Mouse (Mus musculus): ENCODE results near the gene Stxbp3. TPM values are rescaled to one million over a fixed set of nuclear protein-coding genes. Genes with fewer than 3 reads are reported as not detected.

The Stxbp3 gene
- polyA plus RNA-seq, 1 experiment = 32.5 TPM

DNA sequence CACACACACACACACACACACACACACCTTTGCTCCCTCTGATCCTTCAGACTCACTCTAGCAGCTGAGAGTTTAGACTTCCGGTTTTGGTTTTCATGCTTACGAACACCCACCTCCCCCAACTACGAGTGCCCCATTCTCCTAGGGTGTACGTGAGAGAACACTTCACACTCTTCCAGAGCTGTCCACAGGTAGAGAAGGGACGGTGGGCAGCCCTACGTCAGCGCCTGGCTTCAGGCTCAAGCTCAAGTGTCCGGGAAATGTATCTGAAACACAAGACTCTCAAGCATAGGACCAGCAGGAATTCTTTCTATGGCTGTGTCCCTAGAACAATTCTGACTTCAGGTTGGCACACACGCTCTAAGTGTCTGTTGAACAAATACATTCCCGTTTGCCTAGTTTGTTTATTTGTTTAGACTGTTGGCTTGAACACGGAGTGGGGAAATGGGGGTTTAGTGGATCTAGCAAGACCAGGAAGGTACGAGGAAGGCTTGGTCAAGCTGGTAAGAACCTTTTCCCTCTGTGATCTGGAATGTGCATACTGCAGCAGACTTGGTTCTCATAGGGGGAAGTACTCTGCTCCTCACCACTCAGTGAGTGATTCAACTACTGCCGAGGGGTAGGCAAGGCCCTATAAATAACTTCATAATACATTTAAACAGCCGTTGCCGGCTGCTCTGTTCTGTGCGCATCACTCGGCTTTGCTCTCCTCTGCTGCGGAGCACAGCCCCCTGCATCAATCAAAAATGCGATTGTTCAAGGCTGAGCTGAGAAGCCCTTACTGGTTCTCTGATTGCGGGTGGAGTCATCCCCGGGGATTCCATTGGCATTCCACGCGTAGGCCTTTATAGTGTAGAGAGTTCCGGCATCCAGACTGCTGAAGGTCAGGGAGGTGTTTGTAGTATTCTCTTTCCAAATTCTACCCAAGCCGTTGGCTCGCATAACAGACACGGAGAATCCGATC lies 40.5 kb upstream of the Stxbp3 start:
- TF ChIP-seq CTCF (IDR thresholded peaks at IDR 0.05; ENCODE audit: borderline replicate concordance, insufficient read depth, low read depth, low read length) (no peak), POLR2A (IDR thresholded peaks at IDR 0.05; ENCODE audit: borderline replicate concordance, insufficient read depth, low read length) (no peak)
- WGBS = 63% methylated on average over 28 of the region's 28 CpGs
- Histone ChIP-seq H3K4me1 (ENCODE audit: control insufficient read depth, insufficient read depth, low read length) (no peaks in the 10 kb centered on the region), H3K27ac (ENCODE audit: insufficient read depth, low read length) (no peak overlapping the region), H3K4me3 (replicated peaks; ENCODE audit: insufficient read depth, low read depth, low read length) (no peak overlapping the region), H3K27me3 (ENCODE audit: control insufficient read depth, insufficient read depth, low read length) (no peaks in the 10 kb centered on the region)
- no peak for DNase-seq

GRCm38 (mm10) chr3:108879836-108880435 lies 39.6 kb upstream of the Stxbp3 start:
- no peak for DNase-seq
- Histone ChIP-seq H3K27ac (ENCODE audit: insufficient read depth, low read length) (no peak overlapping the region), H3K27me3 (ENCODE audit: control insufficient read depth, insufficient read depth, low read length) (no peaks in the 10 kb centered on the region), H3K4me1 (ENCODE audit: control insufficient read depth, insufficient read depth, low read length) (no peaks in the 10 kb centered on the region), H3K4me3 (replicated peaks; ENCODE audit: insufficient read depth, low read depth, low read length) (no peak overlapping the region)
- 57% methylated on average over 5 of the region's 5 CpGs for WGBS
- TF ChIP-seq CTCF (IDR thresholded peaks at IDR 0.05; ENCODE audit: borderline replicate concordance, insufficient read depth, low read depth, low read length) (no peak), POLR2A (IDR thresholded peaks at IDR 0.05; ENCODE audit: borderline replicate concordance, insufficient read depth, low read length) (no peak)

DNA sequence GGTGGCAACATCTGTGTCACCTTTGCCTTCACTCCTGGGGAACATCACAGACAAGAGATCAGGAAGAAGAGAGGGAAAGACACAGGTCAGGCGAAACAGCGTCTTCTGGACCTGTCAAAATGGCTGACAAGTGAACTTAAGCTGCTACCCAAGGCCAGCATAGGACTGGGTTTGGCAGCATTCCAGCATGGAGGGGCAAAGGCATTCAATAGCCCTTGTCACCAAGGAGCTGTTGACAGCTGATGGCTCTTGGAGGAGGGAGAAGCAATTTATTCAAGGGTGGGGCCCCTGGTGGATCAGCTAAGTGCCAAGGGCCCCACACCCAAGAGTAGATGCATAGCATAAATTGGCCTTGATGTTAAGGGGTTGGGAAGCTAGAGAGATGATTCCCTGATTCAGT lies 38.8 kb upstream of the Stxbp3 start:
- H3K4me3 ChIP-seq (replicated peaks; ENCODE audit: insufficient read depth, low read depth, low read length) = no peak overlapping the region
- H3K4me1 ChIP-seq (ENCODE audit: control insufficient read depth, insufficient read depth, low read length) = no peaks in the 10 kb centered on the region
- H3K27ac ChIP-seq (ENCODE audit: insufficient read depth, low read length) = no peak overlapping the region
- no peak for DNase-seq
- TF ChIP-seq CTCF (IDR thresholded peaks at IDR 0.05; ENCODE audit: borderline replicate concordance, insufficient read depth, low read depth, low read length) (no peak), POLR2A (IDR thresholded peaks at IDR 0.05; ENCODE audit: borderline replicate concordance, insufficient read depth, low read length) (no peak)
- WGBS = 54% methylated on average over 2 of the region's 2 CpGs
- no peaks in the 10 kb centered on the region for H3K27me3 ChIP-seq (ENCODE audit: control insufficient read depth, insufficient read depth, low read length)

GRCm38 (mm10) chr3:108870631-108871030 lies 30.3 kb upstream of the Stxbp3 start:
- Histone ChIP-seq H3K27me3 (ENCODE audit: control insufficient read depth, insufficient read depth, low read length) (no peaks in the 10 kb centered on the region), H3K4me1 (ENCODE audit: control insufficient read depth, insufficient read depth, low read length) (no peaks in the 10 kb centered on the region), H3K27ac (ENCODE audit: insufficient read depth, low read length) (no peak overlapping the region), H3K4me3 (replicated peaks; ENCODE audit: insufficient read depth, low read depth, low read length) (no peak overlapping the region)
- WGBS = 84% methylated on average over 6 of the region's 6 CpGs
- TF ChIP-seq POLR2A (IDR thresholded peaks at IDR 0.05; ENCODE audit: borderline replicate concordance, insufficient read depth, low read length) (no peak), CTCF (IDR thresholded peaks at IDR 0.05; ENCODE audit: borderline replicate concordance, insufficient read depth, low read depth, low read length) (no peak)
- peak; percentile 8 to 18 for DNase-seq

GRCm38 (mm10) chr3:108867449-108867848 lies 27.1 kb upstream of the Stxbp3 start:
- no peak for DNase-seq
- no peak overlapping the region for H3K4me3 ChIP-seq (replicated peaks; ENCODE audit: insufficient read depth, low read depth, low read length)
- 85% methylated on average over 3 of the region's 3 CpGs for WGBS
- no peak overlapping the region for H3K27ac ChIP-seq (ENCODE audit: insufficient read depth, low read length)
- TF ChIP-seq CTCF (IDR thresholded peaks at IDR 0.05; ENCODE audit: borderline replicate concordance, insufficient read depth, low read depth, low read length) = no peak
- no peak for TF ChIP-seq POLR2A (IDR thresholded peaks at IDR 0.05; ENCODE audit: borderline replicate concordance, insufficient read depth, low read length)
- H3K4me1 ChIP-seq (ENCODE audit: control insufficient read depth, insufficient read depth, low read length) = no peaks in the 10 kb centered on the region
- H3K27me3 ChIP-seq (ENCODE audit: control insufficient read depth, insufficient read depth, low read length) = no peaks in the 10 kb centered on the region

- WGBS = 94% methylated on average over 3 of the region's 3 CpGs
- TF ChIP-seq POLR2A (IDR thresholded peaks at IDR 0.05; ENCODE audit: borderline replicate concordance, insufficient read depth, low read length) = no peak
- no peak for TF ChIP-seq CTCF (IDR thresholded peaks at IDR 0.05; ENCODE audit: borderline replicate concordance, insufficient read depth, low read depth, low read length)
- H3K4me1 ChIP-seq (ENCODE audit: control insufficient read depth, insufficient read depth, low read length) = no peaks in the 10 kb centered on the region
Observed at GRCm38 (mm10) chr3:108865676-108866075, 25.4 kb upstream of the Stxbp3 start.

DNA sequence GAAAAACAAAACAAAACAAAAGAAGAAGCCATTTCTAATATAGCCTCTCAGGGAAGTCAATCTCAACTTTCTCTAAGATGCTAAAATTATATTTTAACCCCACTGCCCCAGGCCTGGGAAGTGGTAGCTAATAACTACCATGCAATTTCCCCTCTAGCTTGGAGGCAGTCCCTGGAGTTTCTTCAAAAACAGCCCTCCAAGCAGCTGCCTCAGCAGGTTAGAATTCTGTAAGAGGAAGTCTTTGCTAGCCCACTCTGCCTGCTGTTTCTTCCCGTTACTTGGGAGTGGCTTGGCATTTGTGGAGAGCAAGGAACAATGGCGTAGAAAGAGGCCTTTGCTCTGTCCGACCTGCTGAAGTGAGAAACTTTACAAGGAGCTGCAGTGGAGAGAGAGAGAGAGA lies 24.8 kb upstream of the Stxbp3 start:
- TF ChIP-seq POLR2A (IDR thresholded peaks at IDR 0.05; ENCODE audit: borderline replicate concordance, insufficient read depth, low read length) = no peak
- no peak for TF ChIP-seq CTCF (IDR thresholded peaks at IDR 0.05; ENCODE audit: borderline replicate concordance, insufficient read depth, low read depth, low read length)
- Histone ChIP-seq H3K4me1 (ENCODE audit: control insufficient read depth, insufficient read depth, low read length) (no peaks in the 10 kb centered on the region), H3K27me3 (ENCODE audit: control insufficient read depth, insufficient read depth, low read length) (no peaks in the 10 kb centered on the region), H3K4me3 (replicated peaks; ENCODE audit: insufficient read depth, low read depth, low read length) (no peak overlapping the region), H3K27ac (ENCODE audit: insufficient read depth, low read length) (no peak overlapping the region)
- no peak for DNase-seq
- WGBS = 24% methylated on average over 3 of the region's 3 CpGs

More at GRCm38 (mm10) chr3:108865676-108866075, 25.4 kb upstream of the Stxbp3 start:
- DNase-seq = no peak
- Histone ChIP-seq H3K27ac (ENCODE audit: insufficient read depth, low read length) (no peak overlapping the region), H3K4me3 (replicated peaks; ENCODE audit: insufficient read depth, low read depth, low read length) (no peak overlapping the region), H3K27me3 (ENCODE audit: control insufficient read depth, insufficient read depth, low read length) (no peaks in the 10 kb centered on the region)
